Mouse (Mus musculus) cortical plate, adult 2 months (tissue): ENCODE data around the gene Pgls.

Experiments
- CTCF ChIP-seq: fragments of 200-500 bp; IDR thresholded peaks from 2 replicates; pipeline ENCODE4 v1.5.1; 2011; ENCODE audit warnings: mild to moderate bottlenecking, control low read depth, low read length; ENCODE audit not compliant: insufficient read depth; ENCODE audit errors: extremely low read depth
- POLR2A ChIP-seq: fragments of 200-500 bp; IDR thresholded peaks from 2 replicates; pipeline ENCODE4 v1.6.1; 2011; ENCODE audit warnings: mild to moderate bottlenecking, low read length, control low read depth; ENCODE audit not compliant: insufficient read depth; ENCODE audit errors: extremely low read depth

- TF ChIP-seq CTCF (no peak), POLR2A (no peak)
These were observed 27.8 kb downstream of the Pgls start for GRCm38 (mm10) chr8:71619786-71620185.
